Mouse (Mus musculus): ENCODE results near the gene Haus2. TPM values are rescaled to one million over a fixed set of nuclear protein-coding genes. Genes with fewer than 3 reads are reported as not detected.
"Not testable (repeated sequence)": the region's sequence is repeated elsewhere in the genome, so short reads cannot be mapped to it uniquely, and the experiment has no call there.

The Haus2 gene
- polyA plus RNA-seq, 2 experiments: 7.4 to 11.4 TPM

GRCm38 (mm10) chr2:120564548-120565188 lies 44.5 kb upstream of the Haus2 start:
- DNase-seq (ENCODE audit: low read depth in 3 of 3, low spot score in 3 of 3); H3K9me3 ChIP-seq (ENCODE audit: control insufficient read depth, low read length); H3K9ac ChIP-seq (replicated peaks); H3K36me3 ChIP-seq (replicated peaks; ENCODE audit: control insufficient read depth, insufficient read depth, low read depth); H3K4me2 ChIP-seq (ENCODE audit: low read depth); ATAC-seq (ENCODE audit: insufficient read depth); H3K4me3 ChIP-seq (ENCODE audit: insufficient read depth in 1 of 2, low read depth in 2 of 2, low read length in 2 of 2); H3K27me3 ChIP-seq (ENCODE audit: control insufficient read depth, insufficient read depth, low read length): not testable (repeated sequence)
- Histone ChIP-seq H3K27ac (peak overlapping the region; percentile 30), H3K4me1 (replicated peaks; ENCODE audit: control insufficient read depth in 2 of 2, insufficient read depth in 2 of 2, low read length in 1 of 2) (peaks cover 12 to 25% of the 10 kb centered on the region in 2 experiments)
- TF ChIP-seq EP300 (IDR thresholded peaks at IDR 0.05; ENCODE audit: low read depth): peak; percentile 23; the same call in 1 of the 2 replicates
- WGBS (ENCODE audit: insufficient replicate concordance): 16% methylated on average over 4 of the region's 4 CpGs

GRCm38 (mm10) chr2:120565363-120565762 lies 43.8 kb upstream of the Haus2 start:
- WGBS (ENCODE audit: insufficient replicate concordance): 12% methylated on average over 2 of the region's 2 CpGs
- no peak overlapping the region for H3K9ac ChIP-seq (replicated peaks)
- no peak overlapping the region for H3K4me3 ChIP-seq (ENCODE audit: insufficient read depth in 1 of 2, low read depth in 2 of 2, low read length in 2 of 2)
- no peaks in the 10 kb centered on the region for H3K9me3 ChIP-seq (ENCODE audit: control insufficient read depth, low read length)
- TF ChIP-seq CTCF (IDR thresholded peaks at IDR 0.05; ENCODE audit: low read depth) (no peak), EP300 (IDR thresholded peaks at IDR 0.05; ENCODE audit: low read depth) (peak; percentile 45)
- H3K4me1 ChIP-seq (replicated peaks; ENCODE audit: control insufficient read depth in 2 of 2, insufficient read depth in 2 of 2, low read length in 1 of 2): peaks cover 12 to 24% of the 10 kb centered on the region in 2 experiments
- ATAC-seq (ENCODE audit: insufficient read depth): no peak
- H3K4me2 ChIP-seq (ENCODE audit: low read depth): no peak overlapping the region; the same call in 1 of the 2 replicates
- H3K36me3 ChIP-seq (replicated peaks; ENCODE audit: control insufficient read depth, insufficient read depth, low read depth): no peaks in the 10 kb centered on the region
- no peaks in the 10 kb centered on the region for H3K27me3 ChIP-seq (ENCODE audit: control insufficient read depth, insufficient read depth, low read length)
- peak in 1 of 3 experiments; percentile 50 for DNase-seq (ENCODE audit: low read depth in 3 of 3, low spot score in 3 of 3)
- H3K27ac ChIP-seq: peak overlapping the region; percentile 55

GRCm38 (mm10) chr2:120566886-120567797 lies 42.0 kb upstream of the Haus2 start, which contains the start of gene Snap23:
Gene Snap23 (plus strand): TSS chr2:120567671.
- TF ChIP-seq CTCF (IDR thresholded peaks at IDR 0.05; ENCODE audit: low read depth): no peak
- TF ChIP-seq EP300 (IDR thresholded peaks at IDR 0.05; ENCODE audit: low read depth): no peak
- no peaks in the 10 kb centered on the region for H3K27me3 ChIP-seq (ENCODE audit: control insufficient read depth, insufficient read depth, low read length)
- peak; percentile 88 to 90 (median 88) for DNase-seq (ENCODE audit: low read depth in 3 of 3, low spot score in 3 of 3)
- peak within 1 kb of the TSS; percentile 56 for H3K27ac ChIP-seq
- H3K36me3 ChIP-seq (replicated peaks; ENCODE audit: control insufficient read depth, insufficient read depth, low read depth): peaks cover 6% of the 10 kb centered on the region; the same call in 1 of the 2 replicates
- peaks cover 16 to 25% of the 10 kb centered on the region in 2 experiments for H3K4me1 ChIP-seq (replicated peaks; ENCODE audit: control insufficient read depth in 2 of 2, insufficient read depth in 2 of 2, low read length in 1 of 2)
- peak within 1 kb of the TSS; percentile 78 for H3K4me2 ChIP-seq (ENCODE audit: low read depth)
- peak within 1 kb of the TSS; percentile 74 to 97 for H3K4me3 ChIP-seq (ENCODE audit: insufficient read depth in 1 of 2, low read depth in 2 of 2, low read length in 2 of 2)
- WGBS (ENCODE audit: insufficient replicate concordance): under 1% methylated on average over 42 of the region's 42 CpGs
- peak; percentile 93 for ATAC-seq (ENCODE audit: insufficient read depth)
- H3K9ac ChIP-seq (replicated peaks): peak within 1 kb of the TSS; percentile 79
- no peaks in the 10 kb centered on the region for H3K9me3 ChIP-seq (ENCODE audit: control insufficient read depth, low read length)

DNA sequence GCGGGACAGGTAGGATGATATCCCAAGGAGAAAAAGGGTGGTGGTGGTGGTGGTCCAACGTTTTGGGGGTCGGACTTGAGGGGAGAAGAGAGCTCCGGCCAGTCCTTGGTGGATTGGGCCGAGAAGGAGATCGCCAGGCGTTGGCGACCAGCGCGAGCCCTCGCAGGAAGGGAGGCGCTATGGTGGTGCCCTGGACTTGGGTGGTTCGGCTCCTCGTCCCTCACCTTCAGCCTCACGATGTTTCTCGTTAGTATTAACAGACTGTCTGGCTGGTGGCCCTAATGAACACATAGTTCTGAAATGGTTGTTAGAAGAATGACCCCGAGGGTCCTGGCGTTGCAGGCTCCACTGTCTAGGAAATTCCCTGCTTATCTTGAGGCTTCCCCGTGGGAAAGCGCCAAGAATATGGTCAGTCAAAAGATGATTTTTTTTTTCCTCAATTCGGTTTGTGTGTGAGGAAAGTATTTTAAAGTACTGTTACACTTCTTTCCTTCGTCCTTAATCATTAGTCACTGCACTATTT lies 41.3 kb upstream of the Haus2 start:
- Histone ChIP-seq H3K4me1 (replicated peaks; ENCODE audit: control insufficient read depth in 2 of 2, insufficient read depth in 2 of 2, low read length in 1 of 2) (peaks cover 16 to 24% of the 10 kb centered on the region in 2 experiments), H3K36me3 (replicated peaks; ENCODE audit: control insufficient read depth, insufficient read depth, low read depth) (peaks cover 6% of the 10 kb centered on the region; the same call in 1 of the 2 replicates), H3K9ac (replicated peaks) (peak overlapping the region; percentile 79), H3K4me2 (ENCODE audit: low read depth) (peak overlapping the region; percentile 78), H3K9me3 (ENCODE audit: control insufficient read depth, low read length) (no peaks in the 10 kb centered on the region), H3K27me3 (ENCODE audit: control insufficient read depth, insufficient read depth, low read length) (no peaks in the 10 kb centered on the region), H3K27ac (peak overlapping the region; percentile 56), H3K4me3 (ENCODE audit: insufficient read depth in 1 of 2, low read depth in 2 of 2, low read length in 2 of 2) (peak overlapping the region; percentile 74 to 97)
- peak; percentile 69 for ATAC-seq (ENCODE audit: insufficient read depth)
- TF ChIP-seq EP300 (IDR thresholded peaks at IDR 0.05; ENCODE audit: low read depth) (no peak), CTCF (IDR thresholded peaks at IDR 0.05; ENCODE audit: low read depth) (no peak)
- DNase-seq (ENCODE audit: low read depth in 3 of 3, low spot score in 3 of 3): no peak
- 0% methylated on average over 22 of the region's 22 CpGs for WGBS (ENCODE audit: insufficient replicate concordance)

Measured in liver, embryonic 14.5 days (tissue).